Mouse (Mus musculus) left cerebral cortex, postnatal 25 days (tissue): Measurements from ENCODE around the gene Kcns3. TPM values are rescaled to one million over a fixed set of nuclear protein-coding genes. Genes with fewer than 3 reads are reported as not detected.

Experiments used
- DNase-seq, 2 experiments: peaks; one replicate each; pipeline ENCODE4 v3.0.0; 2022; ENCODE audit warnings: low spot score in 2 of 2, mixed read lengths in 1 of 2
- intact Hi-C: fragments of 180-260 bp; cut with DNase I; formaldehyde crosslinking; loops from one replicate; pipeline ENCODE4 v1.15.1; 2025
- total RNA-seq, 2 experiments: library from RNA; stranded (reverse); gene quantifications; 2 replicates each; pipeline ENCODE4 v1.2.3; 2021

The Kcns3 gene
- total RNA-seq, result 1 to 10 TPM; 7.2 TPM

DNA sequence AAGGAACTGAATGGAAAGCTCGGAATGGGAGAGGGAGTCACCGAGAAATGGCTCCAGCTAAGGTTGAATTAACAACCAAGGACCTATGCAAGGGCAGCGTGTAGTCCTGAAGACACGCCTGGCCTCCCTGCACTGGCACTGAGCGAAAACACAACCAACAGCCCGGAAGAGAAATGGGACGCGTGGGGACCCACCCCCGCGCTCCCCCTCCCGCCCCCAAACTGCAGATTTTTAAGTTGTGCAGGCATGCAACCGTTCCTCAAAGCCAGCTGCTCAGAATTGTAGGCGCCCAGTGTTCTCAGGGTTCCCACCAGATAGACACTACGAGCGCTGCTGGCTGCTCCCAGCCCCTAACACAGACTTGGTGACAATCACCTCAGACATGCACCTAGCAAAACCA is at the start of gene Kcns3:
TSS of gene Kcns3 (minus strand) at position 42 of the 400 bp plus-strand sequence.
- intact Hi-C loops, result no loop called here
- DNase-seq, result no peak

GRCm38 (mm10) chr12:11198551-11198950 is 47.7 kb upstream of the Kcns3 start:
- intact Hi-C loops, result loop anchor here (5.0 kb wide), 3 partner anchors 69 to 949 kb away; partner anchors contain the start of genes Gen1 and Smc6
- DNase-seq, result no peak

DNA sequence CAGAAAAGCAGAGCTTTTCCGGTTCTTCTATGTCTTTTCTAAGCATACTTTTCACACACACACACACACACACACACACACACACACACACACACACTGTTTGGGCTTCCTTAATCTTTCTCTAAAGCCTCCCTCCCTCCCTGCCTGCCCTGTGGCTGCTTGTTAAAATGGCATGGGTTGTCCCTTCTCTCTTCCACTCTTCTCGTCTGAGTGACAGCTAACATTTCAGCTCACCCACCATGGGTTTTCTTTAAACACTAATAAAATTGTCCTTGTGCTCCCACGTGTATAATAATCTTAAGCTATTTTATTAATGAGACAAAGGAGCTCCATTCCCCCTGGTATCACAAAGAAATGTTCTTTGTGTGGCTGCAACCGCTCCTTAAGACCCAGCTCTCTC is 47.2 kb upstream of the Kcns3 start:
- intact Hi-C loops, result loop anchor here (5.0 kb wide), 3 partner anchors 69 to 949 kb away; partner anchors contain the start of genes Gen1 and Smc6
- DNase-seq, result no peak

GRCm38 (mm10) chr12:11196830-11197229 is 46.0 kb upstream of the Kcns3 start:
- intact Hi-C loops, result loop anchor here (5.0 kb wide), 3 partner anchors 70 to 950 kb away; partner anchors contain the start of genes Gen1 and Smc6
- no peak for DNase-seq

- peak; percentile 49 to 74 for DNase-seq
- intact Hi-C loops, result loop anchor here (5.0 kb wide), 3 partner anchors 71 to 951 kb away; partner anchors contain the start of genes Gen1 and Smc6
Measured at GRCm38 (mm10) chr12:11196142-11196597, 45.3 kb upstream of the Kcns3 start.

GRCm38 (mm10) chr12:11195031-11195430 is 44.2 kb upstream of the Kcns3 start:
- intact Hi-C loops, result loop anchor here (5.0 kb wide), 3 partner anchors 72 to 952 kb away; partner anchors contain the start of genes Gen1 and Smc6
- no peak for DNase-seq

DNA sequence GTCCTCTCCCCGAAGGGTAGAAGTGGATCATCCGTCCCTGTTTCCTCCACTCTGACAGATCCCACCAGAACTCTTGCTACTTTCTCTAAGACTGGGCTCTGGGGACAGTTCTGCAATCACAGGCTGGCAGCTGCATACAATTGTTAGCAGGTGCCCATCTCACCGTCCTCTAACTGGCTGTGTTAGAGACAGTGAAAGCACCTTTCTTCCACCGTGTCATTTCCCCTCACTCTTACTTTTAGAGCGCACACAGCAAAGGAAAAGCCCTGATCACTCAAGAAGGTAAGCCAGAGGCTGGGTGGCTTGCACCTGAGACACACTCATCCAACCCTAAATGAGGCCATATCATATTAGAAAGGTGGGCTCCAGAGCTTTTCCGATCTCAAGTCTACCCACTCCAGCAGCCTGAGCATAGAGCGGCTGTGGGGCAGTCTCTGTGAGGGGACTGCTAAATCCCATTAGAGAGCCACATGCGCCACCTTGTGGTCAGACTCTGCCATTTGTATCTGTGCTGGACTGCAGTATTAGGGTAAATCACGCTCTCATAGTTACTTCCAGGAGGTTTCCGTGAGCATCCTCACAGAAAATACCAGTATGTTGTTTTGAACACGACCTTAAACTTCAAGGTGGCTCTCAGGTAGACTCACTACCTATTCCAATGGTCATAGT is 27.8 kb upstream of the Kcns3 start:
- intact Hi-C loops, result loop anchor here (1.0 to 2.0 kb wide), 2 partner anchors 374 to 580 kb away; no protein-coding TSS in a partner anchor
- peak; percentile 88 to 91 for DNase-seq

- no peak for DNase-seq
- intact Hi-C loops, result loop anchor here (1.0 to 2.0 kb wide), 2 partner anchors 373 to 579 kb away; no protein-coding TSS in a partner anchor
Measured at GRCm38 (mm10) chr12:11177408-11178394, 26.8 kb upstream of the Kcns3 start.

- intact Hi-C loops, result no loop called here
- DNase-seq, result no peak
Measured at GRCm38 (mm10) chr12:11158670-11159069, 7.8 kb upstream of the Kcns3 start.

- no peak for DNase-seq
- intact Hi-C loops, result no loop called here
Measured at GRCm38 (mm10) chr12:11155123-11155522, 4.3 kb upstream of the Kcns3 start.

DNA sequence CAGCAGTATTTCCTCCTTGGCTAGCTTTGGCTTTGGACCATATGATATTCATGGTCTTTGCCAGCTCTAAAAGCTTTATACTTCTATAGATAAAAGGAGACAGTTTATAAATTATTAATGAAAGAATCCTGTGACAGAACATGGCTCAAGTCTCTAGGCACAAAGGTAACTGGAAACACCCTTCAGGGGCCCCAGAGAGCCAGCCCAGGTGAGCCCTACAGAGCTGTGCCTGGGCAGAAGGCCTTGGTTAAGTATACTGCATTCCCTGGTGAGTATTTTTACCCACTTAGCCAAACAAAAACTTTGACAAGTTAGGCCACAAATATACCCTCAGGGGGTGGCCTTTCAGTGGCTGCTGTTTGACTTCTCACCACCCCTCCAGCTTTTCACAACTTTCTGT is 2.7 kb upstream of the Kcns3 start:
- DNase-seq, result no peak
- intact Hi-C loops, result no loop called here

DNA sequence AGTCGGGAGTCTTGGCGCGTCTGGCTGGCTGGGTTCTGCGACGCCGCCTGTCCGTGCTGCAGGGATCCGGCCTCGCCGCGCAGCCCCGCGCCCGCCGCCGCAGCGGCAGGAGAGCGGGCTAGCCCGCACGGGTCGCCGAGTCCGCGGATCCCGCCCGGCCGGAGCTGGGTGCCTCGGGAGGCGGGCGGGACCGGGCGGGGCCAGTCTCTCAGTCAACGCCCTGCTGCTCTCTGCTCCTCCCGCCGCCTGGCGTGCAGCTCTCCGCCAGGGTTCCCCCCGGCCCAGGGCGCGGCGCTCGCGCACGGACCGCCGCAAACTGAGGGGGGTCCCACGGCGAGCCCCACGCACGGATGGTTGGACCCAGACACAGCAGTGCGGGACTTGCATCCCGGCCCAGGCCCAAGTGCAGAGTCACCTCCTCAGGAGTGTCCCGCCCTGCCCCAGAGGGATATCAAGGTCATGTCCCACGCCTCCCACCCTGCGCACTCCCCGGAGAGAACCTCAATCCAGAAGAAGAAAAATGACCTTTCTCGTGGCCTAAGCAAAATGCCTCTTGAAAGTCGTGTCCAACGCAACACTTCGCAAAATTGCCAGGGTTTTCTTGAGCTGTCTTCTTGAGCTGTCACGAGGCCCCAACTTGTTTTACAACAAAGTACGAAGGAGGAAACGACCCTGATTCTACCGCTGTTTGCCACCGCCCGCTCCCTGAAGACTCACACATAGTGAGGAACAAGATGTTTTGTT is 492 bp downstream of the Kcns3 start:
- DNase-seq, result peak; percentile 19 to 30
- intact Hi-C loops, result no loop called here

- peak; percentile 38 to 49 for DNase-seq
- intact Hi-C loops, result no loop called here
Measured at GRCm38 (mm10) chr12:11149421-11150191, 1.2 kb downstream of the Kcns3 start.

- DNase-seq, result no peak
- intact Hi-C loops, result no loop called here
Measured at GRCm38 (mm10) chr12:11149121-11149420, 1.8 kb downstream of the Kcns3 start.

DNA sequence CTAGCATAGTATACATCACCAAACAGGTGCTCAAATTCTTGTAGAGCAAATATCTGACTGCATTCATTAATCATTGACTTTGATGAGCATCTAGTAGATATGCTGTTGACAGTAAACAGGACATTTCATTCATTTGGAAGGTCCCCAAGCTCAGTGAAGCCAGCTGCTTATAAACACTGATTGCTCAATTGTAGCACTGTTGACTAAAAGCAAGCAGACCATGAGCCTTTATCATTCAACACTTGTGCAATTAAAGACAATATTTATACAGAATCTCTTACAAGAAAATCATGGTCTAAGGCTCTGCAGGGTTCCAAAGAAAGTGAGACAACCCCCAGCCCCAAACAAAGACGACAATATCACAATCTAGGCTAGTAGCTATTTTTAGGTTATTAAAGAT is 6.0 kb downstream of the Kcns3 start:
- intact Hi-C loops, result no loop called here
- no peak for DNase-seq

- peak in 1 of 2 experiments; percentile 5 for DNase-seq
- intact Hi-C loops, result no loop called here
Measured at GRCm38 (mm10) chr12:11132418-11132817, 18.4 kb downstream of the Kcns3 start.

GRCm38 (mm10) chr12:11129188-11129587 is 21.7 kb downstream of the Kcns3 start:
- no peak for DNase-seq
- intact Hi-C loops, result no loop called here

- intact Hi-C loops, result no loop called here
- no peak for DNase-seq
Measured at GRCm38 (mm10) chr12:11126186-11126759, 24.6 kb downstream of the Kcns3 start.
